8 mouse cellular contexts compared by ENCODE assay signal in the genomic region with DNA sequence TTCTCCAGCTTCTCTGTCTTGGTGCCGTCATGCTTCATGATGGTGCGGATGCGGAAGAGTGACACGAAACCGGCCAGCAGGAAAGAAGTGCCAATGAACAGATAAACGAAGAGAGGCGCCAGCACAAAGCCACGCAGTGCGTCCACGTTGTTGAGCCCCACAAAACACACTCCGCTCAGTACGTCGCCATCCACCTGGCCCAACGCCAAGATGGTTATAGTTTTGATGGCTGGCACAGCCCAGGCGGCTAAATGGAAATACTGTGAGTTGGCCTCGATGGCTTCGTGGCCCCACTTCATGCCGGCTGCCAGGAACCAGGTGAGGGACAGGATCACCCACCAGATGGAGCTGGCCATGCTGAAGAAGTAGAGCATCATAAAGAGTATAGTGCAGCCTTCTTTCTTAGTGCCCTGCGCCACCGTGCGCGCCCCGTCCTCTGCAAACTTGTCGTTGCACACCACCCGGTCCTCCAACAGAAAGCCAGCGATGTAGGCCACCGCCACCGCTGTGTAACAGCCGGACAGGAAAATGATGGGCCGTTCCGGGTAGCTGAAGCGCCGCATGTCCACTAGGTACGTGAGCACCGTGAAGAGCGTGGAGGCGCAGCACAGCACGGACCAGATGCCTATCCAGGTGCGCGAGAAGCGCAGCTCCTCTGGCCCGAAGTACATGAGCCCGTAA. TPM values are rescaled to one million over a fixed set of nuclear protein-coding genes. Genes with fewer than 3 reads are reported as not detected.
DNase-seq lines count a peak whose midpoint lies in the region; ATAC-seq and TF ChIP-seq lines count a peak whose summit lies in the region.

No protein-coding gene starts in this region.

- DNase-seq in Muller cell, postnatal 12 days (ENCODE audit: inconsistent ontology term) = peak; percentile 47
- peak; percentile 46 for DNase-seq in cerebellum, adult 8-10 months
- DNase-seq in forebrain, postnatal 0 days = peak; percentile 67
- peak; percentile 30 to 40 for DNase-seq in left cerebral cortex, postnatal 36 days (ENCODE audit: low spot score in 2 of 2)
- DNase-seq in testis, postnatal 14 days (ENCODE audit: low spot score) = peak; percentile 18

- peak overlapping the region; percentile 82; the same call in 1 of the 2 replicates for H3K27ac ChIP-seq in forebrain, postnatal 0 days (ENCODE audit: low read depth, low read length)
- H3K27ac ChIP-seq in hindbrain, embryonic 15.5 days (replicated peaks) = peak overlapping the region; percentile 85
- peak overlapping the region; percentile 98 for H3K27ac ChIP-seq in midbrain, embryonic 12.5 days (replicated peaks)

- peak overlapping the region; percentile 99 for H3K4me2 ChIP-seq in forebrain, postnatal 0 days (ENCODE audit: low read depth)
- peak overlapping the region; percentile 89 for H3K4me2 ChIP-seq in hindbrain, embryonic 15.5 days
- H3K4me2 ChIP-seq in midbrain, embryonic 12.5 days (replicated peaks) = peak overlapping the region; percentile 82

- peak overlapping the region; percentile 83 for H3K4me3 ChIP-seq in forebrain, postnatal 0 days (ENCODE audit: low read depth, low read length)
- peak overlapping the region; percentile 66 for H3K4me3 ChIP-seq in hindbrain, embryonic 15.5 days
- H3K4me3 ChIP-seq in midbrain, embryonic 12.5 days = peak overlapping the region; percentile 92

- peak overlapping the region; percentile 66 for H3K9ac ChIP-seq in forebrain, postnatal 0 days
- H3K9ac ChIP-seq in hindbrain, embryonic 15.5 days = peak overlapping the region; percentile 63
- H3K9ac ChIP-seq in midbrain, embryonic 12.5 days (replicated peaks) = peak overlapping the region; percentile 95

- H3K27me3 ChIP-seq in forebrain, postnatal 0 days (ENCODE audit: insufficient read depth, low read length) = no peaks in the 10 kb centered on the region
- no peaks in the 10 kb centered on the region for H3K27me3 ChIP-seq in hindbrain, embryonic 15.5 days
- peaks cover 10% of the 10 kb centered on the region for H3K27me3 ChIP-seq in midbrain, embryonic 12.5 days

- no peaks in the 10 kb centered on the region for H3K36me3 ChIP-seq in forebrain, postnatal 0 days (ENCODE audit: insufficient read depth)
- H3K36me3 ChIP-seq in hindbrain, embryonic 15.5 days = no peaks in the 10 kb centered on the region
- no peaks in the 10 kb centered on the region for H3K36me3 ChIP-seq in midbrain, embryonic 12.5 days

- TF ChIP-seq CTCF in forebrain, postnatal 0 days (IDR thresholded peaks at IDR 0.05; ENCODE audit: low read depth) = peak; percentile 32

- ATAC-seq in forebrain, postnatal 0 days = no peak; the same call in 1 of the 2 replicates
- peak; percentile 32; the same call in 1 of the 2 replicates for ATAC-seq in hindbrain, embryonic 15.5 days (ENCODE audit: low FRiP score, low read depth)
- ATAC-seq in midbrain, embryonic 12.5 days (ENCODE audit: low FRiP score, low read depth) = no peak; the same call in 1 of the 2 replicates
- ATAC-seq in erythroid progenitor cell, adult 5-6 weeks (replicated peaks; ENCODE audit: low FRiP score, poor library complexity, severe bottlenecking) = no peak

- H3K4me1 ChIP-seq in forebrain, postnatal 0 days (ENCODE audit: insufficient read depth) = peaks cover 7% of the 10 kb centered on the region; the same call in 1 of the 2 replicates
- peaks cover 28% of the 10 kb centered on the region for H3K4me1 ChIP-seq in hindbrain, embryonic 15.5 days (replicated peaks)
- peaks cover 39% of the 10 kb centered on the region for H3K4me1 ChIP-seq in midbrain, embryonic 12.5 days

- intact Hi-C loops in left cerebral cortex, postnatal 36 days (cut with DNase I) = loop anchor here (5.0 to 10.0 kb wide), 3 partner anchors 156 to 494 kb away; no protein-coding TSS in a partner anchor

- WGBS in forebrain, postnatal 0 days = 1% methylated on average over 43 of the region's 43 CpGs
- WGBS in hindbrain, embryonic 15.5 days = 3% methylated on average over 43 of the region's 43 CpGs
- 3% methylated on average over 43 of the region's 43 CpGs for WGBS in midbrain, embryonic 12.5 days

- H3K9me3 ChIP-seq in forebrain, postnatal 0 days (ENCODE audit: low read length) = no peaks in the 10 kb centered on the region
- no peaks in the 10 kb centered on the region for H3K9me3 ChIP-seq in hindbrain, embryonic 15.5 days
- H3K9me3 ChIP-seq in midbrain, embryonic 12.5 days = no peaks in the 10 kb centered on the region

RNA-seq across cellular contexts. Expression of a gene that starts 1.7 kb away (rescaled TPM):
- total RNA-seq in forebrain, postnatal 0 days (2014; rRNA removed) = 26.6 and 39.8 TPM in 2 replicates
- 6.2 and 8.6 TPM in 2 replicates for polyA plus RNA-seq in forebrain, postnatal 0 days (2015; fragmentation: Nextera tagmentation; extraction: Ambion mirVana)
- 12.7 and 17.0 TPM in 2 replicates for polyA plus RNA-seq in hindbrain, embryonic 15.5 days (2015; fragmentation: Nextera tagmentation; extraction: Ambion mirVana)
- 10 to 100 TPM; 12.9 to 14.1 TPM for total RNA-seq in left cerebral cortex, postnatal 36 days (2021)
- polyA plus RNA-seq in midbrain, embryonic 12.5 days (2016; fragmentation: Nextera tagmentation; extraction: Ambion mirVana) = 60.9 and 66.9 TPM in 2 replicates
- total RNA-seq in erythroid progenitor cell, adult 5-6 weeks (2015; ENCODE audit: low replicate concordance) = not detected in 2 replicates
- not detected in 2 replicates for total RNA-seq in erythroid progenitor cell, adult 5-6 weeks (2017; ENCODE audit: low replicate concordance)

Comparison
In these comparisons a context has a peak if more than half of its experiments do, and no peak if none do; other contexts are left out.
1. RNA of a gene that starts 1.7 kb away (total RNA-seq): 26.6 to 39.8 TPM in forebrain, postnatal 0 days and 12.9 to 14.1 TPM in left cerebral cortex, postnatal 36 days; not detected in erythroid progenitor cell, adult 5-6 weeks; every median in the first group is over 10 times any median in the second.
2. Peak in every context shown above with its lines, with median percentiles within 50 percentile points of each other: DNase-seq, H3K27ac ChIP-seq, H3K4me2 ChIP-seq, H3K4me3 ChIP-seq and H3K9ac ChIP-seq.